Mouse (Mus musculus) right cerebral cortex, postnatal 4 days (tissue): ENCODE results near the gene Mxd4.
A peak's percentile ranks its signal among the peaks of the same experiment; 100 is the strongest.

ENCODE experiments used
- DNase-seq: peaks from one replicate; pipeline ENCODE4 v3.0.0-alpha.2; 2022

Mxd4 gene

GRCm38 (mm10) chr5:34195786-34196185 is 8.3 kb upstream of the Mxd4 start:
- no peak for DNase-seq

- no peak for DNase-seq
These were observed 7.6 kb upstream of the Mxd4 start for GRCm38 (mm10) chr5:34194975-34195662.

- no peak for DNase-seq
These were observed 6.9 kb upstream of the Mxd4 start for GRCm38 (mm10) chr5:34194426-34194825.

GRCm38 (mm10) chr5:34191843-34192242 is 4.3 kb upstream of the Mxd4 start:
- no peak for DNase-seq

GRCm38 (mm10) chr5:34191021-34191420 is 3.5 kb upstream of the Mxd4 start:
- DNase-seq: no peak

- no peak for DNase-seq
These were observed 2.0 kb upstream of the Mxd4 start for GRCm38 (mm10) chr5:34189521-34189920.

GRCm38 (mm10) chr5:34188856-34189255 is 1.3 kb upstream of the Mxd4 start:
- no peak for DNase-seq

- DNase-seq: peak; percentile 48
These were observed 544 bp downstream of the Mxd4 start for GRCm38 (mm10) chr5:34186961-34187391.

- no peak for DNase-seq
These were observed 1.1 kb downstream of the Mxd4 start for GRCm38 (mm10) chr5:34186391-34186790.

GRCm38 (mm10) chr5:34185791-34186190 is 1.7 kb downstream of the Mxd4 start:
- peak; percentile 1 for DNase-seq

- DNase-seq: peak; percentile 1
These were observed 2.4 kb downstream of the Mxd4 start for GRCm38 (mm10) chr5:34185051-34185580.

- no peak for DNase-seq
These were observed 3.5 kb downstream of the Mxd4 start for GRCm38 (mm10) chr5:34183976-34184375.

- no peak for DNase-seq
These were observed 4.2 kb downstream of the Mxd4 start for GRCm38 (mm10) chr5:34183156-34183880.

GRCm38 (mm10) chr5:34182486-34182885 is 5.0 kb downstream of the Mxd4 start:
- DNase-seq: no peak

- DNase-seq: no peak
These were observed 9.7 kb downstream of the Mxd4 start for GRCm38 (mm10) chr5:34177821-34178220.

GRCm38 (mm10) chr5:34177091-34177490 is 10.4 kb downstream of the Mxd4 start:
- DNase-seq: no peak

- DNase-seq: no peak
These were observed 10.8 kb downstream of the Mxd4 start for GRCm38 (mm10) chr5:34176691-34177090.

- DNase-seq: no peak
These were observed 12.2 kb downstream of the Mxd4 start for GRCm38 (mm10) chr5:34175403-34175694.

- DNase-seq: no peak
These were observed 12.7 kb downstream of the Mxd4 start for GRCm38 (mm10) chr5:34174550-34175402.

- DNase-seq: no peak
These were observed 13.5 kb downstream of the Mxd4 start for GRCm38 (mm10) chr5:34174021-34174420.

- no peak for DNase-seq
These were observed 16.8 kb downstream of the Mxd4 start for GRCm38 (mm10) chr5:34170726-34171125.

- no peak for DNase-seq
These were observed 17.6 kb downstream of the Mxd4 start for GRCm38 (mm10) chr5:34169954-34170353.
